Mouse (Mus musculus) cerebellum, adult 2 months (tissue): ENCODE results near the gene Tep1. TPM values are rescaled to one million over a fixed set of nuclear protein-coding genes. Genes with fewer than 3 reads are reported as not detected.
"Not testable (repeated sequence)": the region's sequence is repeated elsewhere in the genome, so short reads cannot be mapped to it uniquely, and the experiment has no call there.

ENCODE experiments used
- DNase-seq, 2 experiments: peaks; one replicate each; pipeline ENCODE4 v3.0.0; 2021
- H3K27ac ChIP-seq: fragments of 200-500 bp; 2 replicates; pipeline ENCODE4 v1.5.1; 2012; ENCODE audit warnings: low read length, control low read depth, inconsistent platforms; ENCODE audit not compliant: insufficient read depth
- H3K27me3 ChIP-seq: fragments of 200-500 bp; 2 replicates; pipeline ENCODE4 v1.6.1; 2012; ENCODE audit warnings: inconsistent platforms, mild to moderate bottlenecking, low read length, moderate library complexity; ENCODE audit not compliant: control insufficient read depth, insufficient read depth
- H3K4me1 ChIP-seq: fragments of 200-500 bp; 2 replicates; pipeline ENCODE4 v1.6.1; 2011; ENCODE audit warnings: low read length; ENCODE audit not compliant: control insufficient read depth, insufficient read depth
- H3K4me3 ChIP-seq: fragments of 200-500 bp; replicated peaks from 2 replicates; pipeline ENCODE3; 2011; ENCODE audit warnings: mild to moderate bottlenecking, low read depth, low read length, control low read depth; ENCODE audit not compliant: insufficient read depth
- CTCF ChIP-seq: fragments of 200-500 bp; IDR thresholded peaks from 2 replicates; pipeline ENCODE4 v1.5.1; 2011; ENCODE audit warnings: low read depth, mild to moderate bottlenecking, control low read depth, low read length, moderate library complexity, borderline replicate concordance; ENCODE audit not compliant: insufficient read depth
- POLR2A ChIP-seq: fragments of 200-500 bp; IDR thresholded peaks from 2 replicates; pipeline ENCODE4 v1.6.1; 2011; ENCODE audit warnings: low read length, control low read depth, borderline replicate concordance; ENCODE audit not compliant: insufficient read depth
- WGBS: fragments of 180-500 bp; shearing (Covaris S2); methylation state at CpG from one replicate; pipeline ENCODE4 v1.1.7; 2018; 5-methylcytosine and 5-hydroxymethylcytosine counted together
- polyA plus RNA-seq: library from polyadenylated mRNA; depleted of rRNA; stranded (reverse); fragments of >200 nt; gene quantifications from 2 replicates; pipeline ENCODE4 v1.2.3, GENCODE M21; 2012; rRNA removed

The Tep1 gene
- polyA plus RNA-seq: 6.4 and 8.4 TPM in 2 replicates

DNA sequence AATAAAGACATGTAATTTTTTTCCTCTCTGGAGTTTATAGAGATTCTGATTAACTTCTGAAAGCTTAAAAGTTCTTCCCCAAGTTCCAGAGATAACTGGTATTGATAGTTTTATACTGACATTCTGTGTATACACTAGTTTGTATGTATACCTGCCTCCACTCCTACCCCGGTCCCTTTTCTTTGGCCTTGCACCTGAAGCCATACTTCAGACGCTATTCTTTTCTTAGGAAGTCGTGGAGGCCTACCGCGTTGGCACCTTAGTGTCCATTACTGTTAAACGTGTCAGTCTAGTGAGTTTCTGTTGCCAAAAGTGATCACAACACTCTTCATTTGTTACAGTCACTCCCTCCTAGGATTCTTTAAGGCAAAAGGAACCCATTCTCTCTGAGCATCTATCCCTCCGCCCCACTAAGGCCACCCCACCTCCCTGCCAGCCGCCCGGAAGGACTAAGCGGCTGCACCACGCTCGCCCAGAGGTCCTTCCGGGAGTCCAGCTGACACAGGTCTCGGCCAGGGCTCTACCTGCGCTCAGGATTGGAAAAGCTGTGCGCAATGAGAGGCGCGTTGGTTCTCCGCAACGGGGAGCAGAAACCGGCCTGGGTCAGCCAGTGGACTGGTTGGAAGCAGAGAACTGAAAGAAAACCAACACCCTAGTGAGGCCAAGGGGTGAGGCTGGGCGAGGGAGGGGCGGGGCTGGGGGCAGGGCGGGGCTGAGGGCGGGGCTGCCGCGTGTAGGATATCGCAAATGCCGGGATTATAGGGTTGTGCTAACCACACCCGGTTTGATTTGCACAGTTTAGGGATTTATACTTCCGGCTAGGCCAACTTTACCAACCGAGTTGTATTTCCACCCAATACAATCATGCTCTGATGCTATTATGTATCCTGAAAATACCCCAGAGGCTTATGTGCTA is at the start of gene Tep1:
Gene Tep1 (minus strand): TSS at position 672 of the 916 bp plus-strand sequence.
- DNase-seq: peak; percentile 81 to 85
- Histone ChIP-seq H3K27me3 (no peaks in the 10 kb centered on the region), H3K4me1 (no peaks in the 10 kb centered on the region), H3K27ac (peak within 1 kb of the TSS; percentile 36; the same call in 1 of the 2 replicates), H3K4me3 (peak within 1 kb of the TSS; percentile 83)
- 5% methylated on average over 32 of the region's 32 CpGs for WGBS
- TF ChIP-seq CTCF: no peak
- peak; percentile 59; the same call in 1 of the 2 replicates for TF ChIP-seq POLR2A

DNA sequence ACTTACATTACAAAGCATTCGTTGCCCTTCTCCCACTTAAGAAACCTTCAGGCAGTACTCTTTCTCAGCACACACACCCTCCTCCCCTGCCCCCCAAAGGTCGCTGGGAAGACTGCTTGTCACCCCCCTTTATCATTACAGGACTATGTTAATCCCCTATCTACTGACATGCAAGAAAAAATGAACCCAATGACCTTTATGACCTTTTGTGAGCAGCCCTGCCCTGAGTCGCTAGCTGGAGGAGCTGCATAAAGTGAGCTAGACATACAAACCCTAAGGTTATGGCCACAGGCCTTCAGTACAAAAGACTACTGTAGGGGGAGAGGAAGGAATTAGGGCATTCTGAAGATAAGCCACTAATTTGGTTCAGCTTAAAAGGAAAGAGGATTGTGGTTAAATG is 41.0 kb upstream of the Tep1 start:
- WGBS: 70% methylated on average over 3 of the region's 3 CpGs
- H3K27ac ChIP-seq: no peak overlapping the region

DNA sequence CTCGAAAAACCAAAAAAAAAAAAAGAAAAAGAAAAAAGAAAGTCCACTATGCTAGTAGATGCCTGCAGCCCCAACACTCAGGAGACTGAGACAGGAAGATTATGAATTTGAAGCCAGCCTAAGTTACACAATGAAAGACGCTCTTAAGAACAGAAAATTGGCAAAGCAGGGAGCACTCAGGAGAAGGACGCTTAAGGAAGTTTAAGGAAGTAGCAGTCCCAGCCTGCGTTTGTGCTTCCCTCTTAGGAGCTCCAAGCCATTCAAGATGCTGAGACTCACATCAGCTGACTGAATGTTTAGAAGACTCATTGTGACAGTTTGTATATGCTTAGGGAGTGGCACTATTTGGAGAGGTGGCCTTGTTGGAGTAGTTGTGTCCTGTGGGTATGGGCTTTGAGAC is 37.8 kb upstream of the Tep1 start:
- WGBS: 87% methylated on average over 4 of the region's 4 CpGs
- no peak for DNase-seq
- Histone ChIP-seq H3K4me3 (no peak overlapping the region), H3K4me1 (no peaks in the 10 kb centered on the region), H3K27me3 (no peaks in the 10 kb centered on the region), H3K27ac (no peak overlapping the region)
- no peak for TF ChIP-seq CTCF
- no peak for TF ChIP-seq POLR2A

More for the DNA sequence above, 41.0 kb upstream of the Tep1 start:
- no peak for TF ChIP-seq POLR2A
- TF ChIP-seq CTCF: no peak
- DNase-seq: no peak
- no peaks in the 10 kb centered on the region for H3K4me1 ChIP-seq
- no peak overlapping the region for H3K4me3 ChIP-seq
- no peaks in the 10 kb centered on the region for H3K27me3 ChIP-seq

DNA sequence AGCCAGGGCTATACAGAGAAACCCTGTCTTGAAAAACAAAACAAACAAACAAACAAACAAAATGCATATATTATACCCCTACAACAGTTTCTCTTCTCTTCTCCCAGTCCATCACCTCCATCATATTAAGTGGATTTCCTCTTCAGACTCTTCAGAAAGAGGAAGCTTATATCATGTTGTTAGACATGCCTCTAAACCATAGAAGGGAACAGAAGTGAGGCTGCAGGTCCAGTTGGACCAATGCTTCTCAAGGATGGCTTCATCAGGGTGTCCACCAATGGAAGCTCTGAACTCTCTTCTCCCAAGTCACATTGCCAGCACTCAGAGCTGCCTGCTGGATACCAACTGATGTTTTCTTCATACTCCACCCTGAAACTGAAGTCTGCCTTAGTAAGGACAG is 35.0 kb upstream of the Tep1 start:
- H3K4me3 ChIP-seq, DNase-seq, H3K4me1 ChIP-seq, H3K27ac ChIP-seq, H3K27me3 ChIP-seq: not testable (repeated sequence)

DNA sequence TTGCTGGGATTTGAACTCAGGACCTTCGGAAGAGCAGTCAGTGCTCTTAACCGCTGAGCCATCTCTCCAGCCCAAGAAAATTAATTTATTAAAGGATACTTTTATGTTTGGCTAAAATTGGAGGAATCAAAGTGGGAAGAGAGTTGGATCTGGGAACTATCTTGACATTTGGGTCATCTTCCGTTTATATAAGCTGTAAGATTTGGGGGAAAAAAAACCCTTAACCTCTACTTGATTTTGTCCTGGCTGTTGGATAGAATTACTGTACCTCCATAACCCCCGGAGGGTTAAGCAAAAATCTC is 34.4 kb upstream of the Tep1 start:
- 87% methylated on average over 4 of the region's 4 CpGs for WGBS
- no peak overlapping the region for H3K27ac ChIP-seq
- no peak for DNase-seq
- H3K4me3 ChIP-seq: no peak overlapping the region
- H3K4me1 ChIP-seq: no peaks in the 10 kb centered on the region
- H3K27me3 ChIP-seq: no peaks in the 10 kb centered on the region
- TF ChIP-seq POLR2A (no peak), CTCF (no peak)

DNA sequence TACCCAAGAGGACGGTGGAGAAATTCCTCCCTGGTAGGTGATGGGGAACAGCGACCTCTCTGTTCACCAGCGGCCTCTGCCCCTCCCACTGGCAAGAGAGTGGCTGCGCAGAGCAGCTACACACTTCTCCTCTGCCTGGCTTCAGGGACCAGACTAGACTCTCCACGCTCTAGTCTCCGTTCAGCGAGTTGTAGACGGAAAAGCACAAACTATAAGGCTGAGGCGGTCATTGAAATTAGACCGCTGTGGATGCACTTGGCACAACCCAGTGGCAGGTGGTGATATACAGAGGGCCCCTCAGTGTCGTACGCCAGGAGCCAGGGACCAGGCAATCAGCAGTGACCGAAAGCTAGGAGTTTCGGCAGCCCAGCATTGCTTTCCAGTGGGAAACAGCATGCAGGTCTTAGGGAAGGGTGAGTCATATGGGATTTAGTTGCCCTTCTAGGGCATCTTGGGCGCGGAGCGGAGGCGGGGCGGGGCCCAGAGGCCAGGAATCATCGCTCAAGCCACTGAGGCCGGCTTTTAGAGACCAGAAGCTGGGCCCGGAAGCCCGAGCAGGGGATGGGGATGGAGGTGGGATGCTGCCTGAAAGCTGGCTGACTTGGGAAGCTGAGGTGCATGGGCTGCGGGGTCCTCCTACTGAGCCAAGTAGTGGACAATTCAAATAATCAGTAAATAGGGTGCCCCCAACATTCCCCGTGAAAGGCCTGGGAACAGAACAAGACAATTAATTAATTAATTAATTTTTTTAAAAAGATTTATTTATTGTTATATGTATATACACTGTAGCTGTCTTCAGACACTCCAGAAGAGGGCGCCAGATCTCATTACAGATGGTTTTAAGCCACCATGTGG is 33.8 kb upstream of the Tep1 start:
- Histone ChIP-seq H3K27me3 (no peaks in the 10 kb centered on the region), H3K27ac (peak overlapping the region; percentile 81), H3K4me3 (peak overlapping the region; percentile 62), H3K4me1 (no peaks in the 10 kb centered on the region)
- peak; percentile 71 to 77 for DNase-seq
- TF ChIP-seq POLR2A: peak; percentile 70; the same call in 1 of the 2 replicates
- TF ChIP-seq CTCF: peak; percentile 74; the same call in 1 of the 2 replicates
- 4% methylated on average over 26 of the region's 26 CpGs for WGBS

DNA sequence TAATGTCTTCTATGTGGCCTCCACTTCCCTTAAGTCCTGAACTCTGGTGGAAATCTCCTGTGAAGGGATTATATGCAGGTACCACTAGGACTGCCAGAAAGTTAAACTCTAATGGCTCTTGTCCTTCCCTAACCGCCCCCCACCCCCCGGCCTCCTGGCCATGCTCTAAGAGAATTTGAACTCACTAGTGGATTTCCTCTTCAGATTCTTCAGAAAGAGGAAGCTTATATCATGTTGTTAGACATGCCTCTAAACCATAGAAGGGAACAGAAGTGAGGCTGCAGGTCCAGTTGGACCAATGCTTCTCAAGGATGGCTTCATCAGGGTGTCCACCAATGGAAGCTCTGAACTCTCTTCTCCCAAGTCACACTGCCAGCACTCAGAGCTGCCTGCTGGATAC is 27.6 kb upstream of the Tep1 start:
- not testable (repeated sequence) for H3K27ac ChIP-seq, H3K27me3 ChIP-seq, DNase-seq, H3K4me3 ChIP-seq
- 97% methylated on average over 2 of the region's 2 CpGs for WGBS
- H3K4me1 ChIP-seq: peaks cover 14% of the 10 kb centered on the region

DNA sequence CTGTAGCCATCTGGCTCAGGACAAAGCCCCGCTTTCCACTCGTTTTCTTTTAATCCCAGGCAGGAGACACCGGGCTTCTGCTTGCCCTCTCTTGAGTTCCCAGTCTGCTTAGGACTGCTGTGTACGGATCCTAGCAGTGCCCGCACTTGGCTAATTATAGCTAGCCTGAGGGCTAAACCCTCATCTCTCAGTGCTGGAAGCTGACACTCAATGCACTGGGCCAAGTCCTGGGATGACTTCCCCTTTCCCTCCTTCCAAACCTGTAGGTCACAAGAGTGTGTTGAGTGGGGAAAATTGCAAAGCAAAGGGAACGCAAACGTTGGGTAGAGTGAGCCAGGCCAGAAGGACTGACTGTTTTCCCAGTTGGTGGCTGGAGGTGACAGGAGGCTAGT is 27.0 kb upstream of the Tep1 start, which contains the start of gene Klhl33:
Gene Klhl33 (minus strand): TSS at position 134 of the 392 bp plus-strand sequence.
- H3K4me3 ChIP-seq: peak within 1 kb of the TSS; percentile 76
- no peak for TF ChIP-seq CTCF
- TF ChIP-seq POLR2A: peak; percentile 18; the same call in 1 of the 2 replicates
- H3K27ac ChIP-seq: peak within 1 kb of the TSS; percentile 97
- H3K4me1 ChIP-seq: peaks cover 20% of the 10 kb centered on the region
- 8% methylated on average over 7 of the region's 7 CpGs for WGBS
- no peaks in the 10 kb centered on the region for H3K27me3 ChIP-seq
- DNase-seq: peak; percentile 68 to 69
